8 mouse cellular contexts compared by ENCODE assay signal in the genomic region with DNA sequence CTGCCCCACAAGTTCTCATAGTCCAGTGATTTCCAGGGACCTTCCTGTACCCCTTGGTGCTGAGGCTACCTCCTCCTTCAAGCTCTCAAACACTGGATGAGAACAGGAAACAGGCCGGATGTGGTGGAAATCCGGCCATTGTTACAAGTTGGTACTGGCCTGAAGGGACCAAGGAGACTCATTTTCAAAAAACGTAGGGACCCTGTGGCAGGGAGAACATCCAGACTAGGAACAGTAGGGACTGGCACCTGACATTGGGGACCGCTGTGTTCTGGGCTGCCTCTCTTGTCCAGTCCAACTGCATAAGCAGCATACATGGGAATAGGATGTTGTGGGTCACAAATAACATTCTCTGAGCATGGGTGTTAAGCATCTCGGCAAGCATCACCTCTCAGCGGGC. TPM values are rescaled to one million over a fixed set of nuclear protein-coding genes. Genes with fewer than 3 reads are reported as not detected.
DNase-seq lines count a peak whose midpoint lies in the region; ATAC-seq and TF ChIP-seq lines count a peak whose summit lies in the region.

No protein-coding gene starts in this region.

- no peak overlapping the region for H3K4me3 ChIP-seq in hindbrain, embryonic 11.5 days (ENCODE audit: low read depth, low read length)
- no peak overlapping the region for H3K4me3 ChIP-seq in limb, embryonic 15.5 days
- H3K4me3 ChIP-seq in myocyte, result no peak overlapping the region

- H3K27ac ChIP-seq in hindbrain, embryonic 11.5 days (ENCODE audit: low read depth, low read length), result peak overlapping the region; percentile 25; the same call in 1 of the 2 replicates
- H3K27ac ChIP-seq in limb, embryonic 15.5 days, result no peak overlapping the region; the same call in 1 of the 2 replicates

- H3K27me3 ChIP-seq in hindbrain, embryonic 11.5 days (ENCODE audit: control insufficient read depth, insufficient read depth, low read length), result no peaks in the 10 kb centered on the region
- H3K27me3 ChIP-seq in limb, embryonic 15.5 days, result no peaks in the 10 kb centered on the region
- no peaks in the 10 kb centered on the region for H3K27me3 ChIP-seq in myocyte (ENCODE audit: control insufficient read depth, insufficient read depth, insufficient read length)

- peaks cover 37% of the 10 kb centered on the region for H3K79me2 ChIP-seq in myocyte (ENCODE audit: control insufficient read depth, insufficient read depth)

- TF ChIP-seq POLR2A in myocyte (IDR thresholded peaks at IDR 0.05; ENCODE audit: insufficient read length, low read depth), result no peak

- 89% methylated on average over 6 of the region's 6 CpGs for WGBS in hindbrain, embryonic 11.5 days
- WGBS in limb, embryonic 15.5 days, result 78% methylated on average over 6 of the region's 6 CpGs

- H3K9me3 ChIP-seq in hindbrain, embryonic 11.5 days (ENCODE audit: control insufficient read depth, low read length), result no peaks in the 10 kb centered on the region
- no peaks in the 10 kb centered on the region for H3K9me3 ChIP-seq in limb, embryonic 15.5 days

- H3K36me3 ChIP-seq in hindbrain, embryonic 11.5 days (ENCODE audit: control insufficient read depth, insufficient read depth, low read length), result peaks cover 12% of the 10 kb centered on the region
- H3K36me3 ChIP-seq in limb, embryonic 15.5 days, result peaks cover 54% of the 10 kb centered on the region
- peaks cover 8% of the 10 kb centered on the region for H3K36me3 ChIP-seq in myocyte (ENCODE audit: control insufficient read depth, insufficient read depth)

- peaks cover 5% of the 10 kb centered on the region; the same call in 1 of the 2 replicates for H3K4me1 ChIP-seq in hindbrain, embryonic 11.5 days (replicated peaks; ENCODE audit: control insufficient read depth, insufficient read depth, low read length)
- H3K4me1 ChIP-seq in limb, embryonic 15.5 days, result peaks cover 32% of the 10 kb centered on the region

- no peak overlapping the region for H3K9ac ChIP-seq in hindbrain, embryonic 11.5 days (ENCODE audit: low read depth, low read length)
- no peak overlapping the region for H3K9ac ChIP-seq in limb, embryonic 15.5 days

- peak; percentile 47 for DNase-seq in adrenal gland, adult 2 months
- DNase-seq in adrenal gland, postnatal 4 days (ENCODE audit: low spot score in 2 of 2), result no peak
- no peak for DNase-seq in hindbrain, embryonic 11.5 days (ENCODE audit: low spot score)
- DNase-seq in gastrocnemius, adult 8-10 months (ENCODE audit: low spot score in 2 of 2), result no peak
- no peak for DNase-seq in layer of hippocampus, adult 18-20 months (ENCODE audit: low spot score in 2 of 2)
- no peak for DNase-seq in yolk sac, embryonic 10.5 days (ENCODE audit: low spot score)

- H3ac ChIP-seq in myocyte (ENCODE audit: control insufficient read depth, insufficient read length), result no peak overlapping the region

- ATAC-seq in hindbrain, embryonic 11.5 days (ENCODE audit: low FRiP score), result no peak
- ATAC-seq in limb, embryonic 15.5 days (ENCODE audit: insufficient number of reproducible peaks, low FRiP score, low TSS enrichment, low read depth), result no peak

- peak overlapping the region; percentile 95; the same call in 1 of the 2 replicates for H3K4me2 ChIP-seq in hindbrain, embryonic 11.5 days (replicated peaks; ENCODE audit: low read depth, low read length)
- 0 out of 2 replicates have a peak overlapping the region, but pooled peaks have one; percentile 0 for H3K4me2 ChIP-seq in limb, embryonic 15.5 days
- H3K4me2 ChIP-seq in myocyte (ENCODE audit: low read depth), result peak overlapping the region; percentile 92

TF ChIP-seq in myocyte, 11 proteins besides CTCF, POLR2A, EP300 and RAD21:
- TF ChIP-seq SRF (IDR thresholded peaks at IDR 0.05; ENCODE audit: control insufficient read depth, insufficient read length, low read depth) (no peak), TCF12 (IDR thresholded peaks at IDR 0.05; ENCODE audit: insufficient read depth, poor library complexity, severe bottlenecking) (no peak), MAX (IDR thresholded peaks at IDR 0.05; ENCODE audit: low read depth) (no peak), MYOG (IDR thresholded peaks at IDR 0.05; ENCODE audit: control insufficient read depth in 1 of 3, insufficient read depth in 1 of 3, insufficient read length in 2 of 3, low read depth in 2 of 3) (no peak), CEBPB (IDR thresholded peaks at IDR 0.05; ENCODE audit: insufficient read depth, poor library complexity, severe bottlenecking) (no peak), USF1 (IDR thresholded peaks at IDR 0.05; ENCODE audit: low read depth) (no peak), E2F4 (IDR thresholded peaks at IDR 0.05; ENCODE audit: insufficient read depth) (no peak), TCF3 (IDR thresholded peaks at IDR 0.05; ENCODE audit: insufficient read length, low read depth) (no peak), POLR2AphosphoS2 (IDR thresholded peaks at IDR 0.05; ENCODE audit: insufficient read length, low read depth) (no peak), REST (IDR thresholded peaks at IDR 0.05; ENCODE audit: insufficient read depth, insufficient read length) (no peak), MYOD1 (IDR thresholded peaks at IDR 0.05; ENCODE audit: control insufficient read depth in 1 of 3, insufficient read length in 2 of 3, low read depth in 2 of 3) (no peak)

RNA-seq across cellular contexts. Expression of gene Taok2, which starts 3.5 kb away (rescaled TPM):
- total RNA-seq in adrenal gland, adult 2 months (2021), result 10 to 100 TPM; 60.6 to 66.8 TPM
- 136 and 169 TPM in 2 replicates for polyA plus RNA-seq in adrenal gland, adult 2 months (2012; rRNA removed)
- total RNA-seq in adrenal gland, postnatal 4 days (2021), result 100 to 1,000 TPM; 104 to 108 TPM
- polyA plus RNA-seq in hindbrain, embryonic 11.5 days (2014; fragmentation: Nextera tagmentation; extraction: Ambion mirVana), result 27.3 and 31.2 TPM in 2 replicates
- 40.9 and 46.3 TPM in 2 replicates for polyA plus RNA-seq in limb, embryonic 15.5 days (2015; fragmentation: Nextera tagmentation; extraction: Ambion mirVana)
- 26.6 TPM for polyA plus RNA-seq in myocyte (2012; fragmentation: generic; extraction: Trizol)
- 10 to 100 TPM; 18.6 to 20.9 (median 20.0) TPM for total RNA-seq in gastrocnemius, adult 8-10 months (2022)
- 100 to 1,000 TPM; 156 to 160 TPM for total RNA-seq in layer of hippocampus, adult 18-20 months (2021)

RNA-seq across cellular contexts. Expression of gene Ino80e, which starts 18.9 kb away (rescaled TPM):
- 10 to 100 TPM; 42.5 to 44.5 TPM for total RNA-seq in adrenal gland, adult 2 months (2021)
- 73.8 and 75.0 TPM in 2 replicates for polyA plus RNA-seq in adrenal gland, adult 2 months (2012; rRNA removed)
- 10 to 100 TPM; 49.7 to 51.9 TPM for total RNA-seq in adrenal gland, postnatal 4 days (2021)
- 89.3 and 89.4 TPM in 2 replicates for polyA plus RNA-seq in hindbrain, embryonic 11.5 days (2014; fragmentation: Nextera tagmentation; extraction: Ambion mirVana)
- 80.7 and 82.1 TPM in 2 replicates for polyA plus RNA-seq in limb, embryonic 15.5 days (2015; fragmentation: Nextera tagmentation; extraction: Ambion mirVana)
- polyA plus RNA-seq in myocyte (2012; fragmentation: generic; extraction: Trizol), result 62.4 TPM
- 10 to 100 TPM in 3 of 4 experiments, 1 to 10 TPM in 1; 10.0 to 11.1 (median 10.5) TPM for total RNA-seq in gastrocnemius, adult 8-10 months (2022)
- total RNA-seq in layer of hippocampus, adult 18-20 months (2021), result 10 to 100 TPM; 48.4 to 55.6 TPM

RNA-seq across cellular contexts. Expression of gene Hirip3, which starts 19.3 kb away (rescaled TPM):
- total RNA-seq in adrenal gland, adult 2 months (2021), result 10 to 100 TPM in 1 of 2 experiments, 1 to 10 TPM in 1; 8.2 to 16.3 TPM
- 1.4 and 2.9 TPM in 2 replicates for polyA plus RNA-seq in adrenal gland, adult 2 months (2012; rRNA removed)
- 10 to 100 TPM; 32.3 to 41.4 TPM for total RNA-seq in adrenal gland, postnatal 4 days (2021)
- 22.0 and 25.2 TPM in 2 replicates for polyA plus RNA-seq in hindbrain, embryonic 11.5 days (2014; fragmentation: Nextera tagmentation; extraction: Ambion mirVana)
- 26.7 and 30.1 TPM in 2 replicates for polyA plus RNA-seq in limb, embryonic 15.5 days (2015; fragmentation: Nextera tagmentation; extraction: Ambion mirVana)
- 16.2 TPM for polyA plus RNA-seq in myocyte (2012; fragmentation: generic; extraction: Trizol)
- total RNA-seq in gastrocnemius, adult 8-10 months (2022), result 1 to 10 TPM; 4.1 to 9.6 (median 5.1) TPM
- 10 to 100 TPM; 25.8 to 30.9 TPM for total RNA-seq in layer of hippocampus, adult 18-20 months (2021)

RNA-seq across cellular contexts. Expression of gene Doc2a, which starts 33.8 kb away (rescaled TPM):
- total RNA-seq in adrenal gland, adult 2 months (2021), result under 1 TPM; 0.40 to 0.52 TPM
- 0.52 and 0.83 TPM in 2 replicates for polyA plus RNA-seq in adrenal gland, adult 2 months (2012; rRNA removed)
- total RNA-seq in adrenal gland, postnatal 4 days (2021), result 1 to 10 TPM; 3.1 to 3.6 TPM
- 3.4 and 3.7 TPM in 2 replicates for polyA plus RNA-seq in hindbrain, embryonic 11.5 days (2014; fragmentation: Nextera tagmentation; extraction: Ambion mirVana)
- polyA plus RNA-seq in limb, embryonic 15.5 days (2015; fragmentation: Nextera tagmentation; extraction: Ambion mirVana), result 0.57 and 0.82 TPM in 2 replicates
- not detected for polyA plus RNA-seq in myocyte (2012; fragmentation: generic; extraction: Trizol)
- not detected for total RNA-seq in gastrocnemius, adult 8-10 months (2022)
- total RNA-seq in layer of hippocampus, adult 18-20 months (2021), result 10 to 100 TPM; 15.8 to 18.5 TPM

RNA-seq across cellular contexts. Expression of gene Tmem219, which starts 41.7 kb away (rescaled TPM):
- 10 to 100 TPM; 28.1 to 35.4 TPM for total RNA-seq in adrenal gland, adult 2 months (2021)
- polyA plus RNA-seq in adrenal gland, adult 2 months (2012; rRNA removed), result 242 and 243 TPM in 2 replicates
- 10 to 100 TPM; 34.9 to 39.0 TPM for total RNA-seq in adrenal gland, postnatal 4 days (2021)
- 25.3 and 28.6 TPM in 2 replicates for polyA plus RNA-seq in hindbrain, embryonic 11.5 days (2014; fragmentation: Nextera tagmentation; extraction: Ambion mirVana)
- polyA plus RNA-seq in limb, embryonic 15.5 days (2015; fragmentation: Nextera tagmentation; extraction: Ambion mirVana), result 31.3 and 35.1 TPM in 2 replicates
- polyA plus RNA-seq in myocyte (2012; fragmentation: generic; extraction: Trizol), result 34.1 TPM
- 10 to 100 TPM in 3 of 4 experiments, 1 to 10 TPM in 1; 9.3 to 13.4 (median 12.0) TPM for total RNA-seq in gastrocnemius, adult 8-10 months (2022)
- total RNA-seq in layer of hippocampus, adult 18-20 months (2021), result 10 to 100 TPM; 18.4 to 23.1 TPM

Comparison
In these comparisons a context has a peak if more than half of its experiments do, and no peak if none do; other contexts are left out.
1. H3K4me2 ChIP-seq: peak in every context shown above with its lines; median percentile 95 in hindbrain, embryonic 11.5 days; 92 in myocyte; 0 in limb, embryonic 15.5 days.